Mouse (Mus musculus): ENCODE measurements around the gene Ephb2.

DNA sequence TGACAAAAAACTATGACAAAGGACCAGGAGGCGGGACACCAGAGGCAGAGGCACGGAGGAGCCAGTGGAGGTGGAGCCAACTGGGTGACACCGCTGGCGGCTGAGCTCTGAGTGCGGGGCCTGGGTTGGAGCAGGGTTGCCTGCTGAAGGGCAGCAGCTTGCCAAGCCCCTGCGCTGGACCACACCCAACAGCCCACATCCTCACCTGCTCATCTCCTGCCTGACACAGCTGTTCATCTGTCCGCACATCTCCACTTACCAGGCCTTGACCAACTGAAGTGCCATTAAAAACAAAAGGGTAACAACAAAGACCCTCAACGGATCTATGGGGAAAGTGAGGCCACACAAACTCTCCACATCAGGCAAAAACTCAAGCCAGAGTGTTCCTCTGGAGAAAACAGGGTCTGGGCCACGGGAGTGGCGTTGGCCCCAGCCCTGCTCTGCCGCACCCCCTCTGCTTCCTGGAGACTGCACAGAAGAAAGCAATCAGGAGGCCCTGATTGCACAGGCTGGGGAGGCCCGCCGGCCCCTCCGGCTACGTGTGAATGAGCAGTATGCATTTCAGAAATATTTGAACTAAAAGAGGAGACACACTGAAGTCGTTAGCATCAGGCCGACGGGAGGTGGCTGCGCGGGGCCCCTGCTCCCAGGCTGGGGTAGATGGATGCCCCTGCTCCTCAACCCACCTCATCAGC is 55.4 kb downstream of the Ephb2 start:
- TF ChIP-seq CTCF (IDR thresholded peaks at IDR 0.05; ENCODE audit: extremely low read depth, insufficient read depth, insufficient read length, insufficient replicate concordance) (no peak), POLR2A (IDR thresholded peaks at IDR 0.05; ENCODE audit: low read depth, low read length) (no peak)

Data from spleen, adult 2 months (tissue).